Mouse (Mus musculus): Measurements from ENCODE around the gene Matn4. TPM values are rescaled to one million over a fixed set of nuclear protein-coding genes. Genes with fewer than 3 reads are reported as not detected.
A peak's percentile ranks its signal among the peaks of the same experiment; 100 is the strongest.
"Not testable (repeated sequence)": the region's sequence is repeated elsewhere in the genome, so short reads cannot be mapped to it uniquely, and the experiment has no call there.

Matn4 gene
- polyA plus RNA-seq, 1 experiment from 2014 or later = 0.32 TPM

DNA sequence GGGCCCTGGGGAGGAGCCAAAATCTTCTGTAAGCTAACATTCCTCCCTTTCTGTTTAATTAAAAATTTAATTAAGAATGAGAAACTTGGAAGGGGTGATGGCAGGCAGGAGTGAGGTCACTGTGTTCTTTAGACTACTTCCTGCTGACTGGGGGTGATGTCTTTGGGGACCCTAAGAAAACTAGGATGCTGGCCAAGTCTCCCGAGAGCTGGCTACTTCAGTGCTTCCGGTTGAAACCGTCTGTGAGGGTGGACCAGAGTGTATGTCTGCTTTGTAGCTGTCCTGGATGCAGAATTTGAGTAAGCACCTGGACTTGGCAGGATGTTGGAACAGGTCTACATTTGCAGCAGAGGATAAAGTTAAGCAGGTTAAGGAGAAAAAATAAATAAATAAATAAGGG lies 38.0 kb downstream of the Matn4 start:
- no peaks in the 10 kb centered on the region for H3K4me1 ChIP-seq (replicated peaks)
- ATAC-seq (ENCODE audit: insufficient read depth) = no peak
- no peak overlapping the region for H3K27ac ChIP-seq (replicated peaks)
- H3K9me3 ChIP-seq (replicated peaks) = no peaks in the 10 kb centered on the region
- H3K9ac ChIP-seq = no peak overlapping the region
- 60% methylated on average over 3 of the region's 3 CpGs for WGBS (ENCODE audit: insufficient replicate concordance)
- no peak overlapping the region for H3K4me3 ChIP-seq (replicated peaks)
- no peaks in the 10 kb centered on the region for H3K27me3 ChIP-seq
- H3K4me2 ChIP-seq = no peak overlapping the region
- no peaks in the 10 kb centered on the region for H3K36me3 ChIP-seq (replicated peaks)

DNA sequence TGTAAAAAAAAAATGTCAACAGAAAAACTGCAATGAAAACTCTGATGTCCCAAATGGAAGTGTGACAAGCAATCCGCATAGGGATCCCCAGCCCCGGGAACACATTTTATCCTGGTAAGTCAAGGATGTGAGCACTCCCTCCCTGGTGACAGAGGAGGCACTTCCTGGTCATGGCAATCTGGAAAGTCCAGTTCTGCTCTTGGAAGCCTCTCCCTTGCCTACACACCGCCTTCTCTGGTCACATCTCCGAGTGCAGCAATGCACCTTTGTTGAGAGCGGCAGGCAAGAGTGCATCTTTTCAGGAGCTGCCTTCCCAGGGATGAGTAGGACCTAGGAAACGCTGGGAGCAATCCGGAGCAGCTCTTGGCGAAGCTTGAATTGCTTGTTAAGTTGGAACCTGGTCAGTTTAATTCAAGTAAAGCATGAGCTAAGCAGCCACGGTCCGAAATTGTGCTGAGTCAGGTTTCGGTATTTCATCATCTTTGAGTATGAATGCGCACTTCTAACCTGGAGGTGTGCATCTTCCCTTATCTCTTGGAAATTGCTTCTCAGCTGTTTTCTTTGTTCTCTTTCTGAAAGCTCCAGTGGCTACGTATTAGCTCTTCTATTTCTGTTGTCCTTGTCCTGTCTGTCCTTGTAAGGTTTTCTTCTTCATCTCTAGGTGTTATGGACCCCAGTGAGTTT lies 43.8 kb downstream of the Matn4 start:
- Histone ChIP-seq H3K4me1 (replicated peaks) (no peaks in the 10 kb centered on the region), H3K36me3 (replicated peaks) (no peaks in the 10 kb centered on the region), H3K9ac (no peak overlapping the region), H3K4me2 (0 out of 2 replicates have a peak overlapping the region, but pooled peaks have one; percentile 13), H3K27me3 (0 out of 2 replicates have a peak, but pooled peaks cover 6% of the 10 kb centered on the region), H3K4me3 (replicated peaks) (no peak overlapping the region), H3K9me3 (replicated peaks) (no peaks in the 10 kb centered on the region), H3K27ac (replicated peaks) (no peak overlapping the region)
- 21% methylated on average over 13 of the region's 13 CpGs for WGBS (ENCODE audit: insufficient replicate concordance)
- ATAC-seq (ENCODE audit: insufficient read depth) = no peak

DNA sequence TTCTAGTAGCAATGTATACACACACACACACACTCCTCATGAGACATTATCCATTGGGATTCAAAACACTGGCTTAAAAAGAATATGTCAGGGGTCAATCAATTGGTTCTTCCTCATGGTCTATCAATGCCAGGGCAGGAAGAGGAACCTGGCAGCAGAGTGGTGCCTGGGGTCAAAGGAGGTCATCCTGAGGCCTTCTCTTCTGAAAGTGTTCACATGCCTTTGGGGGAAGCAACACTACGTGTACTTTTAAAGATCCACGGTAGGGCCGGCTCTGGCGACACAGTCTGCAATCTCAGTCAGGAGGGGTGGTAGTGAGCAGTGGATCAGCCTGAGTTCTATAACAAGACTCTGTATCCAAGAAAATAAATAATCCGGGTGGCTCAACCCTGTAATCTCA lies 45.3 kb downstream of the Matn4 start:
- H3K4me1 ChIP-seq (replicated peaks) = no peaks in the 10 kb centered on the region
- no peak overlapping the region for H3K27ac ChIP-seq (replicated peaks)
- 0 out of 2 replicates have a peak, but pooled peaks cover 6% of the 10 kb centered on the region for H3K27me3 ChIP-seq
- WGBS (ENCODE audit: insufficient replicate concordance) = 56% methylated on average over 5 of the region's 5 CpGs
- no peaks in the 10 kb centered on the region for H3K9me3 ChIP-seq (replicated peaks)
- no peak overlapping the region for H3K4me3 ChIP-seq (replicated peaks)
- no peak overlapping the region for H3K4me2 ChIP-seq
- no peaks in the 10 kb centered on the region for H3K36me3 ChIP-seq (replicated peaks)
- no peak overlapping the region for H3K9ac ChIP-seq
- no peak for ATAC-seq (ENCODE audit: insufficient read depth)

DNA sequence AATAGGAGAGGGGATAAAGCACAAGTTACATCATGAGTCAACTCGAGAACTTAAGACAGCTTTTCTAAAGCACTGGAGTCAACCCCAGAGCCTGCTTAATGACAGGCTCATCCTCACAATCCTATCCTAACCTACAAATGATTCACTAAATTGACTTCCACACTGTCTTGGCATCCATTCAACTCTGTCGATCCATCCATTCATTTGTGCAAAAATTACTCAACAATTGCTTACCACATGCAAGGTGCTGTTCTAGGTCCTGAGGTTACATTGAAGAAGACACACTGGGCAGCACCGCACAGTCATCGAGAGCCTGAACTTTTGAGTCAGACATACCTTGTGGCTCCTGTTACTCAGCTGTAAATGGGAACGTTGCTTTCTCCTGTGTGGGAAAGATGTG lies 45.9 kb downstream of the Matn4 start:
- H3K4me1 ChIP-seq (replicated peaks) = no peaks in the 10 kb centered on the region
- H3K9ac ChIP-seq = no peak overlapping the region
- no peaks in the 10 kb centered on the region for H3K36me3 ChIP-seq (replicated peaks)
- H3K4me3 ChIP-seq (replicated peaks) = no peak overlapping the region
- H3K27ac ChIP-seq (replicated peaks) = no peak overlapping the region
- H3K27me3 ChIP-seq = 0 out of 2 replicates have a peak, but pooled peaks cover 6% of the 10 kb centered on the region
- ATAC-seq (ENCODE audit: insufficient read depth) = no peak
- H3K9me3 ChIP-seq (replicated peaks) = no peaks in the 10 kb centered on the region
- WGBS (ENCODE audit: insufficient replicate concordance) = 63% methylated on average over 5 of the region's 5 CpGs
- H3K4me2 ChIP-seq = no peak overlapping the region

DNA sequence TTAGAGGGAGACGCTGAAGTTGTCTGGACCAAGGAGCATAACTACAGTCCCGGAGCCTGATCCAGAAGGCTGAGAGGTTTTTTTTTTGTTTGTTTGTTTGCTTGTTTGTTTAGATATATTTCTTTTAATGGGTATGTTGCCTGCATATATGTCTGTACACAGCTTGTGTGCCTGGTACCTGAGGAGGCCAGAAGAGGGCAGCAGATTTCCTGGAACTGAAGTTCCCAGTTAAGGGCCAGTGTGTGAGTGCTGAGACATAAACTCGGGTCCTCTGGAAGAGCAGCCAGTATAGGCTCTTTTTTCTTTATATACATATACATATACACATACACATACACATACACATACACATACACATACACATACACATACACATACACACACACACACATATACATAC lies 46.6 kb downstream of the Matn4 start:
- no peaks in the 10 kb centered on the region for H3K36me3 ChIP-seq (replicated peaks)
- no peak overlapping the region for H3K4me2 ChIP-seq
- no peaks in the 10 kb centered on the region for H3K4me1 ChIP-seq (replicated peaks)
- WGBS (ENCODE audit: insufficient replicate concordance) = 61% methylated on average over 3 of the region's 3 CpGs
- no peak overlapping the region for H3K9ac ChIP-seq
- H3K27ac ChIP-seq (replicated peaks) = no peak overlapping the region
- H3K27me3 ChIP-seq = 0 out of 2 replicates have a peak, but pooled peaks cover 6% of the 10 kb centered on the region
- H3K9me3 ChIP-seq (replicated peaks) = no peaks in the 10 kb centered on the region
- H3K4me3 ChIP-seq (replicated peaks) = no peak overlapping the region
- ATAC-seq (ENCODE audit: insufficient read depth) = no peak

DNA sequence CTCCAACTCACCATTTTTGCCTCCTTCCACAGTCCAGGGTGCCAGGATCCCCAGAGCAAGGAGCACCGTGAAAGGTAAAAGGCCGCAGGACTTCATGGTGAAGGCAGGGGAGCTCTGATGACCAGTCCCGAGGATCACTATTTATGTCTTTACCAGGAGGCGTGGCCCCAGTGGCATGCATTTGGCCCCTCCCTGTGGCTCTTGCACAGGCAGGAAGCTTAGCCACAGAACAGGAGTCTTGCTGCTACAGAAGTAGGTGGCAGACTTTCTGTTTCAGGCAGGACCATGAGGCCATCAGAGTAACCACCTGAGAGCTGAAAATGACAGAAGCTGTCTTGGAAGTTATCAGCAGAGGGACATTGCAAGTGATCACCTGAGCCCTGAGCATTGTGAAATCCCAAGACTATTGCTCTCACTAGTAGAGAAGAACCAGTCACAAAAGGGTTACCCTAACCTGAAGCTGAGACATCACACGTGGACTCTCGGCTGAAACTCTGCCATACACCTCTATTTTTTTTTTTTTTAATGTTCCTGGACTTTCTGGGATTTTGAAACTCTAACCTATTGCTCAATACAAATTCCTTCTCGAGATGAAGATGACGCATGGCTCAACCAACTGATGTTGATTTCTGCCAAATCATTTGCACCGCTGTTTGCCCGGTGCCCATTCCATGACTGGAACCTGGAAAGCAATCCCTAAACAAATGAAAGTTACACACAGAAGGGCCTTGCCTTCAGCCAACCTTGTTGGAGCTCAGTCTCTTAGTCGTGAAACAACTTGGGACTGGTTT lies 48.6 kb downstream of the Matn4 start:
- H3K27me3 ChIP-seq = 0 out of 2 replicates have a peak, but pooled peaks cover 5% of the 10 kb centered on the region
- H3K27ac ChIP-seq (replicated peaks) = no peak overlapping the region
- 49% methylated on average over 11 of the region's 11 CpGs for WGBS (ENCODE audit: insufficient replicate concordance)
- no peaks in the 10 kb centered on the region for H3K9me3 ChIP-seq (replicated peaks)
- H3K4me3 ChIP-seq (replicated peaks) = no peak overlapping the region
- peak overlapping the region; percentile 13; the same call in 1 of the 2 replicates for H3K4me2 ChIP-seq
- H3K36me3 ChIP-seq (replicated peaks) = no peaks in the 10 kb centered on the region
- no peak for ATAC-seq (ENCODE audit: insufficient read depth)
- no peaks in the 10 kb centered on the region for H3K4me1 ChIP-seq (replicated peaks)
- no peak overlapping the region for H3K9ac ChIP-seq

DNA sequence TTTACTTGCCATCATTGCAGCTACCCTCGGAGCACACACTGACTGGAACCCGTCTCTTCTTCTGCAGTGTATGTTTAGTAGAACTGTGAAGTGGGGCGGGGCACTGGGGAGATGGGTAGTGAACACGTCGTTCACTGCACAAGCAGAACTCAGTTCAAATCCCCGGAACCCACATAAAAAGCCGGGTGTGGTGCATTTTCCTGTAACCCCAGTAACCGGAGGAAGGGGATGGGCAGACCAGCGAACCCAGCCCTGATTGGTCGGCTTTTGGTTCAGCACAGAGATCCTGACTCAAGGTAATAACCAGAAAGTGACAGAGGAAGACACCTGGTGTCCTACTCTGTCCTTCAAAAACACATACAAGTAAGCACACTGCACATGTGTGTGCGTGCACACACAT lies 51.6 kb downstream of the Matn4 start:
- H3K4me1 ChIP-seq (replicated peaks) = no peaks in the 10 kb centered on the region
- no peak overlapping the region for H3K27ac ChIP-seq (replicated peaks)
- WGBS (ENCODE audit: insufficient replicate concordance) = 64% methylated on average over 11 of the region's 11 CpGs
- ATAC-seq (ENCODE audit: insufficient read depth) = no peak
- no peak overlapping the region for H3K9ac ChIP-seq
- H3K4me3 ChIP-seq (replicated peaks) = no peak overlapping the region
- H3K27me3 ChIP-seq = no peaks in the 10 kb centered on the region
- H3K36me3 ChIP-seq (replicated peaks) = no peaks in the 10 kb centered on the region
- H3K4me2 ChIP-seq = no peak overlapping the region
- H3K9me3 ChIP-seq (replicated peaks) = no peaks in the 10 kb centered on the region

DNA sequence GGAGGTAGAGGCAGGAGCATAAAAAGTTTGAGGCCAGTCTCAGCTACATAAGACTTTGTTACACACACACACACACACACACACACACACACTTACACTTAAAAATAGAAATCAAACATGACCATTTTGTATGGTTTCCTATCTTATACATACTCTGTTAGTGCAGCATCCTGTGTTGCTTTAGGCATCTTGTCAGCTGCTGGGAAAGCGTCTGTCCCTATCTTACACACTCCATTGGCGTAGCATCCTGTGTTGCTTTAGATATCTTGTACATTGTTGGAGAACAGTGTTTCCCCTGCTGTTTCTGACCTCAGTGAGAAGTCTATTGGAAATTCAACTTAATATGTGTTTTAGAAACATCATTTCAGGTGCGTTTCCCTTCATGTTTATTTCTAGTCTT lies 52.3 kb downstream of the Matn4 start:
- Histone ChIP-seq H3K27ac (replicated peaks) (no peak overlapping the region), H3K27me3 (no peaks in the 10 kb centered on the region), H3K4me3 (replicated peaks) (no peak overlapping the region), H3K36me3 (replicated peaks) (no peaks in the 10 kb centered on the region), H3K9ac (no peak overlapping the region), H3K4me2 (no peak overlapping the region), H3K4me1 (replicated peaks) (no peaks in the 10 kb centered on the region), H3K9me3 (replicated peaks) (no peaks in the 10 kb centered on the region)
- no peak for ATAC-seq (ENCODE audit: insufficient read depth)
- 57% methylated on average over 3 of the region's 3 CpGs for WGBS (ENCODE audit: insufficient replicate concordance)

DNA sequence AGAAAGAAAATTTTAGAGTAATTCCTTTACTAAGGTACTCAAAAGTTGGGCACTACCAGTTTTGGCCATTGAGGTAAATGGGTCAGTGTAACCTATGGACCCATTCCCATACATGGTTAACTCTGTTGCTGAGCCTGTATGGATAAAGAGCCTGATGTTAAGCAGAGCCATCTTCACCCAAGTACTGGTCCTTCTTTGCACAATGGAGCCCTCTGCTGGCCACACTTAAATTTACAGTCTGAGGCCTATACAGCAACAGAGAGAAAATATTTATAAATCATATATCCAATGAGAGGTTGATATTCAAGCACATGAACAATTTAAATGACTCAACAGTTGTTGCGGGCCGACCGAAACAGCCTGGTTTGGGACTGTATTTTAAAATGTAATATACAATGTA lies 56.0 kb downstream of the Matn4 start:
- Histone ChIP-seq H3K27ac (replicated peaks) (no peak overlapping the region), H3K4me2 (no peak overlapping the region), H3K9me3 (replicated peaks) (no peaks in the 10 kb centered on the region), H3K9ac (no peak overlapping the region), H3K36me3 (replicated peaks) (no peaks in the 10 kb centered on the region), H3K4me1 (replicated peaks) (no peaks in the 10 kb centered on the region), H3K4me3 (replicated peaks) (no peak overlapping the region), H3K27me3 (no peaks in the 10 kb centered on the region)
- ATAC-seq (ENCODE audit: insufficient read depth) = no peak
- WGBS (ENCODE audit: insufficient replicate concordance) = 75% methylated on average over 3 of the region's 3 CpGs

DNA sequence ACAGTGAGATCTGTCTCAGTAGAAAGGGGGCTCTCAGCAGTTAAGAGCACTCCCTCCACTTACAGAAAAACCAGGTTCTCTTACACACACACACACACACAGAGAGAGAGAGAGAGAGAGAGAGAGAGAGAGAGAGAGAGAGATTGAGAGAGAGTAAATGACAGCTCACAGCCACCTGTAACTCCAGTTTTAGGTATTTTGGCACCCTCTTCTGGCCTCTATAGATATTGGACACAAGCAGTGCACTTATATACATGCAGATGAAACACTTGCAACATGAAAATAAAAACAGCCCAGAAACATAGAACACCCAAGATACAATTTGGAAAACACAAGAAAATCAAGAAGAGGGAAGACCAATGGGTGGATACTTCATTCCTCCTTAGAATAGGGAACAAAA lies 57.3 kb downstream of the Matn4 start:
- not testable (repeated sequence) for H3K4me1 ChIP-seq (replicated peaks); H3K4me3 ChIP-seq (replicated peaks); H3K9me3 ChIP-seq (replicated peaks); H3K27me3 ChIP-seq; H3K36me3 ChIP-seq (replicated peaks); H3K27ac ChIP-seq (replicated peaks); H3K4me2 ChIP-seq; H3K9ac ChIP-seq; ATAC-seq (ENCODE audit: insufficient read depth)

DNA sequence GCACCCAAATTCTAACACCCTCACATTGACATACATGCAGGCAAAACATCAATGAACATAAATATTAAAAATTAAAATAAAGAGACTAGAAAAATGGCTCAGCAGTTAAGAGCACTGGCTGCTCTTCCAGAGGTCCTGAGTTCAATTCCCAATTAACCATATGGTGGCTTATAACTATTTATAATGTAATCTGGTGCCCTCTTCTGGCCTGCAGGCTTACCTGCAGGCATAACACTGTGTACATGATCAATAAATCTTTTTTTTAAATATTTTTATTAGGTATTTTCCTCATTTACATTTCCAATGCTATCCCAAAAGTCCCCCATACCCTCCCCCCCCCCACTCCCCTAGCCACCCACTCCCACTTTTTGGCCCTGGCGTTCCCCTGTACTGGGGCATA lies 61.2 kb downstream of the Matn4 start:
- H3K4me1 ChIP-seq (replicated peaks); H3K4me3 ChIP-seq (replicated peaks); H3K4me2 ChIP-seq; H3K36me3 ChIP-seq (replicated peaks); H3K27ac ChIP-seq (replicated peaks); H3K9ac ChIP-seq; ATAC-seq (ENCODE audit: insufficient read depth); H3K9me3 ChIP-seq (replicated peaks); H3K27me3 ChIP-seq: not testable (repeated sequence)
- WGBS (ENCODE audit: insufficient replicate concordance) = 69% methylated on average over 1 of the region's 1 CpGs
